Mouse (Mus musculus): ENCODE data around the gene Oxct1. TPM values are rescaled to one million over a fixed set of nuclear protein-coding genes. Genes with fewer than 3 reads are reported as not detected.

Oxct1 gene
- polyA plus RNA-seq, 1 experiment from 2014 or later, result 279 TPM

GRCm38 (mm10) chr15:4148649-4149389, 122.6 kb downstream of the Oxct1 start:
- peaks cover 31% of the 10 kb centered on the region; the same call in 1 of the 2 replicates for H3K36me3 ChIP-seq
- no peak for ATAC-seq (ENCODE audit: insufficient number of reproducible peaks, low FRiP score, low TSS enrichment, low read depth)
- 89% methylated on average over 8 of the region's 8 CpGs for WGBS
- H3K9ac ChIP-seq, result no peak overlapping the region
- H3K4me2 ChIP-seq, result no peak overlapping the region
- no peak overlapping the region for H3K27ac ChIP-seq
- no peaks in the 10 kb centered on the region for H3K27me3 ChIP-seq
- H3K9me3 ChIP-seq, result no peaks in the 10 kb centered on the region
- H3K4me1 ChIP-seq, result no peaks in the 10 kb centered on the region
- no peak overlapping the region for H3K4me3 ChIP-seq

GRCm38 (mm10) chr15:4154646-4155045, 128.5 kb downstream of the Oxct1 start:
- WGBS, result 63% methylated on average over 4 of the region's 4 CpGs
- H3K4me2 ChIP-seq, result no peak overlapping the region
- no peak overlapping the region for H3K9ac ChIP-seq
- H3K4me3 ChIP-seq, result no peak overlapping the region
- ATAC-seq (ENCODE audit: insufficient number of reproducible peaks, low FRiP score, low TSS enrichment, low read depth), result no peak
- no peaks in the 10 kb centered on the region for H3K9me3 ChIP-seq
- H3K4me1 ChIP-seq, result no peaks in the 10 kb centered on the region
- H3K27ac ChIP-seq, result no peak overlapping the region
- H3K27me3 ChIP-seq, result no peaks in the 10 kb centered on the region
- H3K36me3 ChIP-seq, result peaks cover 31% of the 10 kb centered on the region

- no peak overlapping the region for H3K4me2 ChIP-seq
- no peaks in the 10 kb centered on the region for H3K36me3 ChIP-seq
- ATAC-seq (ENCODE audit: insufficient number of reproducible peaks, low FRiP score, low TSS enrichment, low read depth), result no peak
- H3K9me3 ChIP-seq, result 0 out of 2 replicates have a peak, but pooled peaks cover 4% of the 10 kb centered on the region
- no peak overlapping the region for H3K27ac ChIP-seq
- H3K27me3 ChIP-seq, result no peaks in the 10 kb centered on the region
- 65% methylated on average over 2 of the region's 2 CpGs for WGBS
- no peaks in the 10 kb centered on the region for H3K4me1 ChIP-seq
- no peak overlapping the region for H3K9ac ChIP-seq
- no peak overlapping the region for H3K4me3 ChIP-seq
Observed at GRCm38 (mm10) chr15:4167946-4168345, 141.8 kb downstream of the Oxct1 start.

GRCm38 (mm10) chr15:4171600-4171999, 145.4 kb downstream of the Oxct1 start:
- no peaks in the 10 kb centered on the region for H3K27me3 ChIP-seq
- no peak overlapping the region for H3K27ac ChIP-seq
- no peak overlapping the region for H3K4me3 ChIP-seq
- no peak overlapping the region for H3K9ac ChIP-seq
- no peak overlapping the region for H3K4me2 ChIP-seq
- H3K4me1 ChIP-seq, result no peaks in the 10 kb centered on the region
- H3K36me3 ChIP-seq, result no peaks in the 10 kb centered on the region
- WGBS, result 64% methylated on average over 2 of the region's 2 CpGs
- no peak for ATAC-seq (ENCODE audit: insufficient number of reproducible peaks, low FRiP score, low TSS enrichment, low read depth)
- H3K9me3 ChIP-seq, result 0 out of 2 replicates have a peak, but pooled peaks cover 2% of the 10 kb centered on the region

- H3K4me2 ChIP-seq, result no peak overlapping the region
- no peaks in the 10 kb centered on the region for H3K36me3 ChIP-seq
- H3K9me3 ChIP-seq, result no peaks in the 10 kb centered on the region
- no peak overlapping the region for H3K4me3 ChIP-seq
- H3K4me1 ChIP-seq, result no peaks in the 10 kb centered on the region
- H3K27ac ChIP-seq, result no peak overlapping the region
- ATAC-seq (ENCODE audit: insufficient number of reproducible peaks, low FRiP score, low TSS enrichment, low read depth), result no peak
- no peaks in the 10 kb centered on the region for H3K27me3 ChIP-seq
- H3K9ac ChIP-seq, result no peak overlapping the region
Observed at GRCm38 (mm10) chr15:4197913-4198312, 171.7 kb downstream of the Oxct1 start.

Other genes with a start within 250 kb of the Oxct1 start
- 11.5 and 12.2 TPM in 2 replicates for gene Fbxo4, start 46.8 kb upstream of the Oxct1 start, polyA plus RNA-seq (2015; fragmentation: Nextera tagmentation; extraction: Ambion mirVana)
- 31.2 and 34.8 TPM in 2 replicates for gene AW549877, start 30.6 kb upstream of the Oxct1 start, polyA plus RNA-seq (2015; fragmentation: Nextera tagmentation; extraction: Ambion mirVana)